Mouse (Mus musculus) lung, adult 2 months (tissue): ENCODE data around the gene M1ap.

ENCODE experiments used
- CTCF ChIP-seq: fragments of 200-500 bp; IDR thresholded peaks from 2 replicates; pipeline ENCODE4 v1.5.1; 2011; ENCODE audit warnings: mild to moderate bottlenecking, low read length, control low read depth; ENCODE audit not compliant: insufficient read depth
- POLR2A ChIP-seq: fragments of 200-500 bp; IDR thresholded peaks from 2 replicates; pipeline ENCODE4 v1.6.1; 2011; ENCODE audit warnings: low read depth, mild to moderate bottlenecking, control low read depth, low read length, borderline replicate concordance; ENCODE audit errors: extremely low read depth

DNA sequence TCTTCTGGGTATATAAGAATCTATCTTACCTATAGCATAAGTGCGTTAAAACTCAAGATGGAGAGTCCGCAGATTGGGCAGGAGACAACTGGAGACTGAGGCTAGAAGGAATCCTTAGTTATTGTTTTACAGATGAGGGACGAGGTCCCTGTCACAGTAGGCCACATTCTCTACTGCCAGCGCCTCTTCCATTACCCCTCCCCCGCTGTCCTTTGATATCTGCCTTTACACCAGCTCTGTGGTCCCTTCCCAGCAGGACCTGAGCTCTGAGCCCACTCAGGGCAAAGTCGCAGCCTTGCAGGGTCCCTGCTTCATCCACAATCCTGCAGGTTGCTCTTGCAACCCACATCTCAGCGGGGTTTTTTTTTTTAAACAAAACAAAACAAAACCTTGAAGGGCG lies 121.5 kb downstream of the M1ap start:
- TF ChIP-seq POLR2A, result no peak
- no peak for TF ChIP-seq CTCF
